ENCODE assay signal across 9 mouse cellular contexts in genomic region chr11:5150416-5151246, GRCm38 (mm10). TPM values are rescaled to one million over a fixed set of nuclear protein-coding genes. Genes with fewer than 3 reads are reported as not detected.
DNase-seq lines count a peak whose midpoint lies in the region; ATAC-seq and TF ChIP-seq lines count a peak whose summit lies in the region.
"Had no signal": no experiment of that assay in that cellular context is flagged by ENCODE, and none has a peak within 500 bp of the region (broad histone marks: within the 10 kb centered on the region; RNA-seq: fewer than 3 reads in every experiment).

No protein-coding gene starts in this region.

- peaks cover 33% of the 10 kb centered on the region for H3K27me3 ChIP-seq in heart, embryonic 10.5 days (ENCODE audit: insufficient read depth, poor library complexity, severe bottlenecking)
- H3K27me3 ChIP-seq in E14TG2a.4 (ENCODE audit: insufficient read depth, low read length), result peaks cover 65% of the 10 kb centered on the region

- DNase-seq in heart, embryonic 10.5 days (ENCODE audit: low spot score), result no peak
- no peak for DNase-seq in heart, adult 8-10 months (ENCODE audit: low spot score)
- DNase-seq in induced T-regulatory cell, adult 2 months (ENCODE audit: low read depth), result peak; percentile 17
- DNase-seq in cerebellum, adult 8-10 months, result no peak
- no peak for DNase-seq in cerebellum, postnatal 14 days

- H3K27ac ChIP-seq in heart, embryonic 10.5 days, result 0 out of 2 replicates have a peak overlapping the region, but pooled peaks have one; percentile 6

- no peak overlapping the region for H3K4me3 ChIP-seq in heart, embryonic 10.5 days
- peak overlapping the region; percentile 82; the same call in 1 of the 2 replicates for H3K4me3 ChIP-seq in E14TG2a.4 (replicated peaks; ENCODE audit: low read length)
- H3K4me3 ChIP-seq: erythroblast, embryonic 14.5 days had no signal

- H3K9me3 ChIP-seq in heart, embryonic 10.5 days, result no peaks in the 10 kb centered on the region
- peaks cover 6% of the 10 kb centered on the region for H3K9me3 ChIP-seq in E14TG2a.4 (ENCODE audit: low read length)

- peaks cover 53% of the 10 kb centered on the region for H3K4me1 ChIP-seq in heart, embryonic 10.5 days
- peaks cover 23% of the 10 kb centered on the region for H3K4me1 ChIP-seq in E14TG2a.4 (replicated peaks; ENCODE audit: low read depth, low read length)

- WGBS in heart, embryonic 10.5 days, result 70% methylated on average over 9 of the region's 9 CpGs

- ATAC-seq in neutrophil, adult 5-6 weeks (ENCODE audit: extremely low read depth, insufficient number of reproducible peaks, low FRiP score, poor library complexity, severe bottlenecking), result 0 out of 2 replicates have a peak, but pooled peaks have one; percentile 25
- ATAC-seq in frontal cortex, adult (ENCODE audit: low TSS enrichment), result no peak

- H3K36me3 ChIP-seq in heart, embryonic 10.5 days, result no peaks in the 10 kb centered on the region
- no peaks in the 10 kb centered on the region for H3K36me3 ChIP-seq in E14TG2a.4 (ENCODE audit: insufficient read depth, low read length)

- TF ChIP-seq CTCF in E14TG2a.4 (conservative IDR thresholded peaks at IDR 0.05; ENCODE audit: low read length), result no peak

RNA-seq across cellular contexts. Expression of gene Emid1, which starts 1.4 kb away (rescaled TPM):
- polyA plus RNA-seq in heart, embryonic 10.5 days (2016; fragmentation: Nextera tagmentation; extraction: Ambion mirVana), result 11.8 and 14.6 TPM in 2 replicates
- total RNA-seq in heart, adult 8-10 months (2022), result 1 to 10 TPM in 1 of 4 experiments, under 1 TPM in 3; 0.73 to 2.0 (median 0.90) TPM
- 13.4 and 15.8 TPM in 2 replicates for total RNA-seq in neutrophil, adult 5-6 weeks (2017)

RNA-seq across cellular contexts. Expression of gene Ewsr1, which starts 51.6 kb away (rescaled TPM):
- polyA plus RNA-seq in heart, embryonic 10.5 days (2016; fragmentation: Nextera tagmentation; extraction: Ambion mirVana), result 569 and 680 TPM in 2 replicates
- total RNA-seq in heart, adult 8-10 months (2022), result 100 to 1,000 TPM in 1 of 4 experiments, 10 to 100 TPM in 3; 74.3 to 111 (median 95.2) TPM
- total RNA-seq in neutrophil, adult 5-6 weeks (2017), result 573 and 592 TPM in 2 replicates

RNA-seq across cellular contexts. Expression of gene Rhbdd3, which starts 51.9 kb away (rescaled TPM):
- polyA plus RNA-seq in heart, embryonic 10.5 days (2016; fragmentation: Nextera tagmentation; extraction: Ambion mirVana), result 34.2 and 35.0 TPM in 2 replicates
- total RNA-seq in heart, adult 8-10 months (2022), result 10 to 100 TPM; 26.7 to 27.7 (median 27.3) TPM
- 4.3 and 5.2 TPM in 2 replicates for total RNA-seq in neutrophil, adult 5-6 weeks (2017)
